Mouse (Mus musculus) mouse embryonic stem cell (cell line): ENCODE results near the gene Jmjd7.

Experiments used
- in situ Hi-C, 2 experiments: fragments of 300-500 bp; cut with MboI; formaldehyde crosslinking; loops; 1 replicate in 1 of 2; 3 replicates in 1 of 2; pipeline ENCODE4 v1.14.3; 2019 to 2020; ENCODE audit warnings: low sequenced_read_pairs in 2 of 2, low pct_unique_long_range_greater_than_20kb in 1 of 2, mixed read lengths in 1 of 2; ENCODE audit not compliant: unreplicated experiment in 1 of 2

Jmjd7 gene

DNA sequence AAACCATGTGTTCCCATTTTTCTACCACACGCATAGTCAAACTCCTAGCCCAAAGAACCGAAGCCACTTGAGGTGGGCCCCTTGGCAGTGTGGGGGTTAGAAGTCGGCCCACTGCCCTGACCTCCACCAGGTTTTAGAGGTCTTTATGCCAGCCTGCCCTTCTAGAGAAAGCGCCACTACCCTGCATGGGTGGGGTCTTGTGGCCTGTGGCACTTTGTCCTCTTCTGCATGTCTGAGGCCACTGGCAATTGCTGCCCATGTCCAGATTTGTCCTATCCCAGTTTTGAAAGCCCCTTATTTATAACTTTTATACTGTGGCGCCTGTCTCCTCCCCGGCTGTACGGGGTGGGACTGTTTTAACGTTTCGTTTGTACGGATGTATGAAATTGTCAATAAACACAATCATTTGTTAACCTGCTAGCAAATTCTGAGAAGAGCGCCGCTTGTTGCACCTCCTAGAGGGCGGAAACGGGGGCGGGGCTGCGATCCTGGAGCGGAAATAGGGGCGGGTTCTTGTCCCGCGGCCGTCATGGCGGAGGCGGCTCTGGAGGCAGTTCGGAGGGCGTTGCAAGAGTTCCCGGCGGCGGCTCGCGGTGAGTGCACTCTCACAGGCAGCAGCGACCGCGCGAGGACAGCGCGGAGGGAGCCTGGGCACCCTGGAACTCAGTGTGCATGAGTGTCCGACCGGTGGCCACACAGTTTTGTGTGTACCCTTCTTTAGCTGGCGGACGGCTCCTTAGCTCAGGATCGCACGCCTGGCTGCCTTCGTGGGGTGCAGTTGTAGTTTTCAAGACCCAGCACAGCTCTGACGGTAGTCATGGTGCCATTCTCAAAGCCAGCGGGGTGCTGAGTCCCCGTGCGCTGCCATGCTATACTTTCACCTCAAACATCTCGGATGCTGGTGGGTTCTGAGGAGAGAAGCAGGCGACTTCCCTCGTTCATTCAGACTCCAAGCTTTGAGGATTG lies at the start of gene Jmjd7, which contains the start of gene Gm28042:
Jmjd7 (plus strand) TSS at position 500 of the 966 bp plus-strand sequence.
Gm28042 (plus strand) TSS at position 510 of the 966 bp plus-strand sequence.
- in situ Hi-C loops, result no loop called here

DNA sequence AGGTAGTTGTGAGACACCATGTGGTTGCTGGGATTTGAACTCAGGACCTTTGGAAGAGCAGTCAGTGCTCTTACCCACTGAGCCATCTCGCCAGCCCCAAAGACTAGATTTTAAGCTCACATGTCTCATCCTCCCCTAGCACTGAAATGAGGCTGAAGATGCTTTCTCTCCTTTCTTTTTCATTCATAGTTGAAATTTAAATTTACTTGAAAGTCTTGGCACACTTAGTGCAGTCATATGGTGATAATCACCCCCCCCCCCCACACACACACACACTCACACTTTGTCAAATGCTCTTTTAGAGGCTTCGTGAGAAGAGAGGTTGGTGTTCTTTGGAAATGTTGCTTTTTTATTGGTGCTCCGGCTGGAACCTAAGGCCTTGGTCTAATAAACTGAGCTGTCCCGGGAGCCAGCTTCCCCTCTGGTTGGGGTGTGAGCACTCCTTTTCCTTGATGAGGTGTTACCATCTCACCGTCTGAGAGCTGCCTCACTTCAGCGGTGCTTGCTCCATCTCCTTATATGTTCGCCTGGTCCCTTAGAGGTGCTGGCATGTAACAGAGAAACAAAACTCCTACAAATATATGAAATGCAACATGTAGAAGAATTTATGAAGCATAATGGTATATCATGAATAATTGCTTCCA lies 46.8 kb upstream of the Jmjd7 start:
- in situ Hi-C loops, result no loop called here

DNA sequence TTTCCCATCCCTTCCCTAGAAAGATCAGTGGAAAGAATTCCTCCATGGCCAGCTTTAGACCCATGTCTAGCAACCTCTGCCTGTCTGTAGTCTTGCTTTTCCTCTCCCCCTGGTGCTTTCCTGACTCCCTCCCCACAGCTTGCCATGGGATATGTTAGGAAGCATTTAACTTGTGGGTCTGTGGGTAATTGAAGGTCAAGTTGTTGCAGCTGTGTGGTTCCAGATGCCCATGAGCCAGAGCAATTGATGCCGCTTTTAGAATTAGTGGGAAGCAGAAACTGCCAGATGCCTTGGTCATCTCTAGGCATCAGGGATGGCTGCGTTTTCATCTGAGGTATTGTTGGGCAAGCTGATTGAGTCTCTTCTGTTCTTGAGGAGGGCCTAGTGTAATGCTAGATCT lies 45.7 kb upstream of the Jmjd7 start:
- in situ Hi-C loops, result no loop called here

DNA sequence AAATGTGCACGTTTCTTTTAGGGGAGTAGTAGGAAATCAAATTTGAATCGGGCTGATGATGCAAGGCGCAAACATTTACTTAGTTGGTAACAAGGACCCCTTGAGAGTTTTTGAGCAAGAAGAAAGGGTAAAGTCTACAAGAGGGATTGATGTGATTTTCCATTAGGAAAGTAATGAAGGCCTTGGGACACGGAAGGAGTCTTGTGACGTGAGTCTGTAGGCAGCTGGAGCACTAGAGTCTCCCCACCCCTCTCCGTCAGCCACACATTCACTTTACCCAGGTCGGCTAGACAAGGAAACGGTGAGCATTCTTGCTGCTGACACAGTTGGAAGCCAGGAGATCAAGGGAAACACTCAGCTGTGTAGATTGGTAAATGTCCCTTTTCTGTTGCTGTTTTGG lies 41.4 kb upstream of the Jmjd7 start:
- in situ Hi-C loops, result no loop called here

DNA sequence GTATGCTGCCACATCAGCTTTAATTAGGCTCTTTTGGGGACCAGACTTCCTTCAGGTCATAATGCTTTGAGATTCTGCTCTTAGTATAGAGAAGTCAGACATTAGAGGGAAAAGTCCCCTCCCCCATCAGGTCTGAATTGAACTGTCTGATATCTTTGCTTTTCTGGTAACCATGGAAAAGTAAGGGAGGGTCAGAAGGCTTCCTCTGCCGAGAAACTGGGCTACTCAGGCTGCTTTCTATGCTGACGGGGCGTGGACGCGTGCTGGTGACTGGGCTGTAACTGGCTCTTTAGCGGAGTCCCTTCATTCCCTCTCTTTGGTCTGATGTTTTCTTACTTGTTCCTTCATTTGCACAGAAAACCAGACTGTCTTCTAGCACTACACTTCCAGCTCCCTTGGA lies 40.9 kb upstream of the Jmjd7 start:
- in situ Hi-C loops, result no loop called here

DNA sequence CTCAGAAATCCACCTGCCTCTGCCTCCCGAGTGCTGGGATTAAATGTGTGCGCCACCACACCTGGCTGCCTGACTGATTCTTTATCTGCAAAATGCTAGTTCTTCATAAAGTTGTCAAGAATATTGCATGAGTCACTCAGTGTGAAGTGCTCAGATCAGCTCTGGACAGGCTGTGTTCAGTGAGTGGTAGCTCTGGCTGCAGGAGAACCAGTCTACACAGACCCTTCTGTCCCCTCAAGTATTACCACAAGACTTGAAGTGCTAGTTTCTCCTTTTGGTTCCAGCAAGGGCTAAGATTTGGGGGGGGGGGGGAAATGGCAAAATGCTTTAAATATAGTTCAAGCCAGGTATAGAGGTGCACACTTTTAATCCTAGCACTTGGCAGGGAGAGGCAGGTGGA lies 39.8 kb upstream of the Jmjd7 start:
- in situ Hi-C loops, result no loop called here

DNA sequence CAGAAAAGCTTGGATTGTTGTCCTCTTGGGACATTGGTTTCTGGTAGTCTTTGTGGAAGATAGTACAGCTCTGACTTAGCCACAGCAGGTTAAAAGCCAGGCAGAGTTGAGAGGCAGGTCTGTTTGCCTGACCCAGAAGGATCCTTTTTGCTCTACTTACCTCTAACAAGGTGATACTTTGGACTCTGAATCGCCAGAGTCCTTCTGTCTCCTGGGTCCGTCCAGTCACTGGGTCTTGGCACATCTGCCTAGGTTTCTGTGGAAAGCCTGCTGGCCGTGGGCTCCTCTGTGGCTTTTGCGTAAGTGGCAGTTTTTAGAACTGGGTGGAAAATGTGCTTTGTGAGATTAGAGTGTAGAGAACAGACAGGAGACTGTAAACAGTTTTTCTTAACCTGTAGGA lies 38.3 kb upstream of the Jmjd7 start:
- in situ Hi-C loops, result no loop called here

DNA sequence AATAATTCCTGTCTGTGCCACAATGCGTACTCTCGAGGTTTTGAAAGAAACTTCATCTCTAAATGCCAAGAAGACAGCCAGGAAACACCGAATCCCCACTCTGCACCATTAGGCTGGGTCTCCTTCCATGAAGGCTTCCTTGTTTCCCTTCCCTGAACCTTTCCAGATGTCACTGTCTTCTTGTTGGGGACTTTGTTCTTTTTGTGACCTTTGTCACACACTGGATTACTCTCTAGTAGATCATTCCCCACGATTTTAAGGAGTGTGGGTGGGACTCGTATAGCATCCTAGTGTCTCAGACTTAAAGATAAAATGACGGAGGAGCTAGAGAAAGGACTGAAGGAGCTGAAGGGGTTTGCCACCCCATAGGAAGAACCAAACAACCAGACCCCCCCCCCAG lies 36.4 kb upstream of the Jmjd7 start:
- in situ Hi-C loops, result no loop called here

DNA sequence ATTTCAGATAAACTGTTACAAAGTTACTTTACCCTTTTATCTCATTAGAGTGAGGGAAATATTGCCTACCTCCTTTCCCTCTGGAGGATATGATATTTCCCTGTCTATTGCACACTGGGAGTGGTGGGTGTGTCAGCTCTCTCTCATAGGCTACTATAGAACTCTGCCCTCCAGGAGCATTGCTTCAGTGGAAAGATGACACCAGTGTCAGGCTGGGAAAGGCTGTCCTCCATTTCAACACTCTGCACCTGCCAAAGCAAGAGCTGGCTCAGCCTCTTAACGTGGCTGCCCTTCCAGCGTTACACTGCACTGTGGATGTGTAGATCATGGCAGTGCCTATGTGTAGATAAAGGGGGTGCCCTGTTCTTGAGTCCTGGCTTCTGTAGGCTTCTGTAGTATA lies 34.9 kb upstream of the Jmjd7 start:
- in situ Hi-C loops, result no loop called here

DNA sequence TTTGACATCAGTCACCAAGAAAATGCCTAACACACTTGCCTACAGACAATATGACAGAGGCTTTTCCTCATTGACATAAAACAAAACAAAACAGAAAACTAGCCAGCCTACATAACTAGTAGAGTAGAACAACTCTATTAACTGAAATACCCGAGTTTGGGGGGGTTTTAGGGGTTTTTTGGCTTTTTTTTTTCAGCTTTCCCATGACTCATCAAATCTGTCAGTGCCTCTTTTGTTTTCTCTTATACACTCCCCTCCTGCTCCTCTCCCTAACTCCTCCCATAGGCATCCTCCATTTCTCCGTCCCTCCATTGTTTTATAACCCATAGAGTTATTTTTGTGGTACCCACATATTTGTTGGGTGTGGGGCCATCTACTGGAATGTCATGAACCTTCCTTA lies 33.8 kb upstream of the Jmjd7 start:
- in situ Hi-C loops, result no loop called here

DNA sequence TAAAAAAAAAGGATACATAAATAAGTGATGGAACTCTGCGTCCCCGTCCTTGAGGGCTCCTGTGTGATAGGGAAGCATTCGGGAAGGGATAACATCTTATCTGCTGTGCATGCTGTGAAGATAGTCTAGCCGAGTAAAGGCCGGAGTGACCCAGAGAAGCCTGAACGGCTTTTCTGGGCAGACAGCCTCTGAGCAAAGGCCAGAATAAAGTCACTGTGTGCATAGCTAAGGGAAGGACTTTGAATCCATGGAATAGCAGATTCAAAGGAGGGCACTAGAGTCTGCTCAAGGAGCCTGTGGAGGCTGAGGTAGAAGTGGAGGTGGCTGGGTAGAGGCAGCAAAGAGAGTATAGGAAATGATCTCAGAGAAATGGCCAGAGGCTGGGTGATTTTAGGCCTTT lies 32.4 kb upstream of the Jmjd7 start:
- in situ Hi-C loops, result no loop called here

DNA sequence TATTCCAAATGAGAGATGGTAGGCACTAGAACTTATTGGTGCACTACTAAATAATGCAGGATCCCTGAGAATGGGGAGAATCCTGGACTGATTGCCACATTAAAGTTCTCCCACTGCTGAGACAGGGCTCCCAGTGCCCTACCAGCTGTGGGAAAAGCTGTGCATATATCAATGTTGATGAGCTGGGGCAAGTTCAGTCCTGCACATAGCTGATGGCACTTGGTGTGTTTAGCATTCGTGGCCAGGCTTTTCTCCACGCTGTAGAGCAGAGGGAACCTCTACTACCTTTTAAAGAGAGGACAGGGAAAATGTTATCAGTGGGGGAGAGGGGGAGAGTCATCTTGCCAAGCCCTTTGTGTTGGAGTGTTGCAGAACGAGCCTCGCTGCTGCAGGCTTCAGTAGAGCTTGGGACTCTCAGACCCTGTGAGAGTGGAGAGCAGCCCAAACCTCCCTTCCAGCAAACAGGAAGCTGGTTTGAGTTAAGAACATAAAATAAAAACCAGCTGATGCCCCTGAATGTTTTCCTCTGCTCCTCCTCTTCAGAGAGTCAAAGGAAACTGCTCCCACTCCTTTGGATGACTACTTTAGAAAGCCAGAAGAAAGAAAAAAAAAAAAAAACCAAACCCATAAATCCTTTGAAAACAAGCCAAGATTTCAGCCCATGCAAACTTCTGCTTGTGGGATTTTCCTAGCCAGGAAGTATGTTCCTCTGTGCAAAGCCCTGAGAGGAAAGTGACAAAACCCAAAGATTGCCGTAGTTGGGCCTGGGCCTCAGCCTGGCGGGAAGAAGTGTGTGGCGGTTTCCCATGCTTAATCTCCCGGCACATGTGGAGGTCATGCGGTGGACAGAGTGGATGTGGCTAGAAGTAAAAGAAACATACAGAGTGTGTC lies 31.6 kb upstream of the Jmjd7 start:
- in situ Hi-C loops, result no loop called here

DNA sequence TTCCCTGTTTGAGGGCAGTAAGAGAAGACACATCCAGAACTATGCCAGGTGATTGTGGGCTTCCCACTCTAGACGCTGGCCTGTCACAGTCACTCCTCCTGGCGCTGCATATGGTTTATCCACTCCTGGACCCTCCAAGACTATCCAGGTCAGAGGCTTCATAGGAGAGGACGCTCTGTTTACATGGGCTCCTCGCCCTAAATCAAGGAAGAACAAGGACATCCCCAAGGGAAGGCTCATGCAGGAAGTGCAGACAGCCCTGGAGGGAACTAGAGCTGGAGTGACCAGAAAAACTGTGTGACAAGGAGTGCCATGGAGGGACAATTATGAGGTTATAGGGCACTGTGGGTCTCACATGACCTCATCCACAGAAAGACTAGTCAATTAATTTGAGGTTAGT lies 29.9 kb upstream of the Jmjd7 start:
- in situ Hi-C loops, result no loop called here

DNA sequence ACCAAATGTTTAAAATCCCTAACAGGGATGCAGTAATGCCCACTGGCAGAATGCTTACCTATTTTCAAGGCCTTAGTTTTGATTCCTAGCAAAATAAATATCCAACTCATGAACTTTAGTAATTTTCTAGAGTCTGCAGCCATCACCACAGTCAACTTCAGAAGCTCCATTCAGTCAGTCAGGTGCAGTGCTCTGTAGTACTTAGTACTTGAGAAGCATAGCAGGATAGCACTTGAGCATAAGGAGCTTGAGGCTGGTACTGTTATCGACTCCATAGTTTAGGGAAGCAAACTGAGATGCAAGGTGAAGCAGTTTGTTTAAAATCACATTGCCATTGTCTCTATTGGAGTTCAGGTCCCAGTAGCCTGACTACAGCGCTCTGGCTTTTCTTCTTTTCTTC lies 27.6 kb upstream of the Jmjd7 start:
- in situ Hi-C loops, result no loop called here

DNA sequence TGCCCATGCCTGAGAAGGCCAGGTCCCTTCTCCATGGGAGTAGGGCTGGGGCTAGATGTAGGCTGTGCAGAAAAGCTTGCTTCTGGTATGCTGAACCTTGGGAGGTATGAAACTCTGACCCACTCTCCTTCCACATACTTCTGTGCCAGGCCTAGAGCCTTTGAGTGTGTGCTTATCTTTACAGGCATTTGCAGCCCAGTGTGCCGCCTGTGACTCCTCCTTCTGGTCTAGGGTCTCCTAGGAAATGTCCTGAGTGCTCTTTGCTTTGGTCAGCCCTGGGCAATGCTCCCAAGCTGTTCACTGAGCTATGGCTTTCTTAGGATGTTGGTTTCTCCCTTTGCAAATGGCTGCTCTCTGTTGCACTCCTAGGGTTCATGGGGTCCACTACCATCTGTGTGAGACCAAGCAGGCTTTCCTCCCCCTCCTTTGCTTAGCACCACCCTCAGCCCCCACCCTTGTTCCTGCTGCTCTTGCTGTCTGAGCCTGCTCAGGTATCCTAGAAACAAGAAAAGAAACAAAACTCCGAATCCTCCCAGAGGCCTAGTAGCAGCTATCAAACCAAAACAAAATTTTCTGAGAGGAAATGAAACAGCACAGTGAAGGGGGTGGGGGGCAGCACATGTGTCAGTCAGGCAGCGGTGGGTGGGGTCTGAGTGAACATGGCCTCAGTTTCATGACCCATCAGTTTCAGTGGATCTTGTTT lies 26.2 kb upstream of the Jmjd7 start:
- in situ Hi-C loops, result no loop called here

DNA sequence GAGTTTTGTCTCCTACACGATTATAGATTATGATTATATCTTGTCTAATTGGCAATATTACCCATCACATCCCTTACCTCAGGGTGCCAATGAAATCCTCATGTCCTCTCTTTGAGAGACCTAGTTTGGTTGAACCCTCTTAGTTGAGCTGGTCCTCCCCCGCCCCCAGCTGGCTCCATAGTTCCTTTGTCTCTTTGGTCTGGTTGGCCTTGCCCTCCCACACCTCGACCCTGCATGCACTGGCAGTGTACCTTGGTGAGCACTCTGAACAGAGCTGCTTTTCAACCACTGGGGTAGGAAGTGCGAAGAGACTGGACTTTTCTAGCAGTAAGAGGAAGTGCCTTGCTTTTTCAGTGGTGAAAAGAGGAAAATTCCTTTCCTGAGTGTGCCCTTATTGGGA lies 25.3 kb upstream of the Jmjd7 start:
- in situ Hi-C loops, result no loop called here

DNA sequence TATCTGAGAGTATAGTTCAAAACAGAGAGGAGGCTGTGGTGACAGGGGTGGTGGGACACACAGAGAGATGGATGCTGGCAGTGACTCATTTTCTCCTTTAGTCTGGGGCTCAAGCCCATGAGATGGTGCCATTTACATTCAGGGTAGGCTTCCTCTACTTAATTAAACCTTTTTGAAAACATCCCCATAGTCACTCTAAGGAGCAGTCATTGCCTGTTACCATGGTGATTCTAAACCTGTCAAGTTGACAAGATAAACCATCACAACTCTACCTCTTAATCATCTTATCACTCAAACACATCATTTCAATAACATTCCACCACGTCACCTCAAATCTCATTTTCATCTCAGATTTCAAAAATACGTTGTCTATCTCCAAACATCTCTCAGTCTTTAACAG lies 23.3 kb upstream of the Jmjd7 start:
- in situ Hi-C loops, result no loop called here

DNA sequence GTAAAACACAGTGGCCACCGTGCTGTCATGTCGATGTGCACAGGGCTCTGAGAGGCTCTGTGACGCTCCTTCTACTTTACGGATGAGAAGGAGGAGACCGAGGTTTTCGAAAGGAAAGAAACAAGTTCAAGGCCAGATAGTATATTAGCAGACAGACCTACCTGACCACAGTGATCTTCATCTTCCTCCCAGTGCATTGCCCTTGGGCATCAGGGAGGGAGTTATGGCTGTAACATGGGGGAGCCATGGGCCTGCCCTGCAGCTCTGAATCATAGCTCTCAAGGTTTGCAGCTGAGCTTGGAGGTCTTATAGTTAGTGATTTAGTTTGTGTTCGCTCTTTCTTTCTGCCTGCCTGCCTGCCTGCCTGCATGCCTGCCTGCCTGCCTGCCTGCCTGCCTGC lies 20.6 kb upstream of the Jmjd7 start:
- in situ Hi-C loops, result no loop called here
